Mouse (Mus musculus) hindbrain, embryonic 10.5 days (tissue): ENCODE results near the gene Dmwd. TPM values are rescaled to one million over a fixed set of nuclear protein-coding genes. Genes with fewer than 3 reads are reported as not detected.

ENCODE experiments used
- DNase-seq: peaks from one replicate; pipeline ENCODE4 v3.0.0-alpha.2; 2017; ENCODE audit warnings: low spot score
- H3K27ac ChIP-seq: fragments of 300-500 bp; sonication (generic); 2 replicates; pipeline ENCODE4 v1.5.1; 2016; ENCODE audit warnings: mild to moderate bottlenecking, moderate library complexity
- H3K27me3 ChIP-seq: fragments of 300-500 bp; sonication (generic); 2 replicates; pipeline ENCODE4 v1.6.1; 2016; ENCODE audit warnings: mild to moderate bottlenecking; ENCODE audit not compliant: poor library complexity, insufficient read depth, severe bottlenecking
- H3K36me3 ChIP-seq: fragments of 300-500 bp; sonication (generic); 2 replicates; pipeline ENCODE4 v1.6.1; 2016; ENCODE audit warnings: mild to moderate bottlenecking, moderate library complexity
- H3K4me1 ChIP-seq: fragments of 300-500 bp; sonication (generic); replicated peaks from 2 replicates; pipeline ENCODE4 v1.6.1; 2016; ENCODE audit warnings: mild to moderate bottlenecking
- H3K4me3 ChIP-seq: fragments of 300-500 bp; sonication (generic); 2 replicates; pipeline ENCODE4 v1.5.1; 2016; ENCODE audit warnings: mild to moderate bottlenecking, moderate library complexity
- H3K9me3 ChIP-seq: fragments of 300-500 bp; sonication (generic); 2 replicates; pipeline ENCODE4 v1.6.1; 2016; ENCODE audit warnings: mild to moderate bottlenecking, moderate library complexity
- WGBS: fragments of 180-500 bp; shearing (Covaris S2); methylation state at CpG from one replicate; pipeline ENCODE4 v1.1.7; 2016; 5-methylcytosine and 5-hydroxymethylcytosine counted together
- polyA plus RNA-seq: library from polyadenylated mRNA; unstranded; fragments of >200 nt; fragmentation: Nextera tagmentation; extraction: Ambion mirVana; gene quantifications from 2 replicates; pipeline ENCODE4 v1.2.1, GENCODE M21; 2016

Gene Dmwd
- polyA plus RNA-seq, 1 experiment from 2014 or later = 20.7 TPM

DNA sequence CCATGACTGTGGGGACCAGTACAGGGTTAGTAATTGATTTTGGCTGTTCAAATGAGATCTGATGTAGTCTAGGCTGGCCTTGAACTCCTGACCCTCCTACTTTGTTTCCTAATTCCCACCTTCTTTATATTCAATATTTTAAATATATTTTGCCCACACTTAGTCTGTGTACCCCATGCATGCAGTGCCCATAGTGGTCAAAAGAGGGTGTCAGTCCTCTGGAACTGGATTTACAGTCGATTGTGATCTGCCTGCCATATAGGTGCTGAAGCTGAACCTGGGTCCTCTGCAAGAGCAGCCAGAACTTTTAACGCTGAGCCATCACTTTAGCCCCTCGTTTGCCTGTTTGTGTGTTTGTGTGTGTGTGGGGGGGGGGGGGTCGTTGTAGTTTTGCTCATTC is 54.6 kb downstream of the Dmwd start:
- Histone ChIP-seq H3K27me3 (no peaks in the 10 kb centered on the region), H3K9me3 (no peaks in the 10 kb centered on the region), H3K4me1 (peaks cover 17% of the 10 kb centered on the region), H3K4me3 (peak overlapping the region; percentile 53), H3K36me3 (peaks cover 50% of the 10 kb centered on the region), H3K27ac (peak overlapping the region; percentile 89)
- WGBS = 35% methylated on average over 4 of the region's 4 CpGs
- DNase-seq = no peak

DNA sequence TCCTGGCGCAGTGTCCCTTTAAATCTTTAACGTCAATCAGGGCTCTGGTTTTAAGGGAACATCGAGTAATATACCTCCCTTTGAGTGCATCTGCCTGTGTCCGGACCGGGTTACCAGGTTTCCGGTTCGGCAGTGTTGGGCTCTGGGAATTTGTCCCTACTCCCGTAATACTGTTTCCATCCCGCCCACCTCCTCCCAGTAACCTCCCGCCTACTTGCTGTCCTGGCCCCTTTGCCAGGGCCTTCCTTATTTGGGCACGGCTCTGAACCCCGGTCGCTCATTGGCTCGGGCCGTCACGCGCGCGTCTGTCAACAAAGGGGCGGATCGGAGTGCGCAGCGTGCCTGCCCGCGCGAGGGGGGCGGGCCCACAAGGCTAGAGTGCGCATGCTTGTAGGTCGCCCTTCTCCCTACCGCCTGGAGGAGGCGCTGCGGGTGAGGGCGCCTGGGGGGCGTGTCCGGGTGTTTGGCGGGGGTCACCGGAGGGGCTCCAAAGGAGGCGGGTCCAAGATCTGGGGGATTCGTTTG is 55.4 kb downstream of the Dmwd start:
- Histone ChIP-seq H3K4me1 (peaks cover 17% of the 10 kb centered on the region), H3K27me3 (no peaks in the 10 kb centered on the region), H3K27ac (peak overlapping the region; percentile 89), H3K36me3 (peaks cover 52% of the 10 kb centered on the region), H3K4me3 (peak overlapping the region; percentile 53), H3K9me3 (no peaks in the 10 kb centered on the region; the same call in 1 of the 2 replicates)
- WGBS = under 1% methylated on average over 39 of the region's 39 CpGs
- peak; percentile 99 for DNase-seq

Other genes with a start within 250 kb of the Dmwd start
- 0.26 and 0.31 TPM in 2 replicates for gene Mill2, start 236.3 kb upstream of the Dmwd start, polyA plus RNA-seq
- gene Pglyrp1, start 204.9 kb upstream of the Dmwd start, polyA plus RNA-seq = 1.0 and 1.5 TPM in 2 replicates
- gene Ccdc61, start 165.8 kb upstream of the Dmwd start, polyA plus RNA-seq = 36.8 and 39.2 TPM in 2 replicates
- 3.5 and 7.3 TPM in 2 replicates for gene Nova2, start 150.3 kb upstream of the Dmwd start, polyA plus RNA-seq
- 0.09 TPM in 1 of 2 replicates, not detected in the other for gene Nanos2, start 88.8 kb upstream of the Dmwd start, polyA plus RNA-seq
- gene Mypop, start 85.0 kb upstream of the Dmwd start, polyA plus RNA-seq = 4.1 and 5.0 TPM in 2 replicates
- gene Irf2bp1, start 72.2 kb upstream of the Dmwd start, polyA plus RNA-seq = 23.2 and 31.1 TPM in 2 replicates
- 0.07 TPM in 1 of 2 replicates, not detected in the other for gene Foxa3, start 52.7 kb upstream of the Dmwd start, polyA plus RNA-seq
- 45.9 and 57.2 TPM in 2 replicates for gene Sympk, start 51.9 kb upstream of the Dmwd start, polyA plus RNA-seq
- gene Rsph6a, start 21.5 kb upstream of the Dmwd start, polyA plus RNA-seq = not detected in 2 replicates
- 9.9 and 10.2 TPM in 2 replicates for gene Dmpk, start 7.6 kb downstream of the Dmwd start, polyA plus RNA-seq
- gene Six5, start 18.4 kb downstream of the Dmwd start, polyA plus RNA-seq = 7.4 and 8.4 TPM in 2 replicates
- 1.2 and 1.5 TPM in 2 replicates for gene Gm4969, start 42.1 kb downstream of the Dmwd start, polyA plus RNA-seq
- 17.1 and 19.4 TPM in 2 replicates for gene Fbxo46, start 43.6 kb downstream of the Dmwd start, polyA plus RNA-seq
- gene Qpctl, start 73.1 kb downstream of the Dmwd start, polyA plus RNA-seq = 16.7 and 22.1 TPM in 2 replicates
- 184 TPM in 2 replicates for gene Snrpd2, start 73.5 kb downstream of the Dmwd start, polyA plus RNA-seq
- 0.95 and 1.3 TPM in 2 replicates for gene Gipr, start 89.9 kb downstream of the Dmwd start, polyA plus RNA-seq
- gene Eml2, start 100.2 kb downstream of the Dmwd start, polyA plus RNA-seq = 2.8 and 4.9 TPM in 2 replicates
- 1.8 and 2.9 TPM in 2 replicates for gene Gpr4, start 136.3 kb downstream of the Dmwd start, polyA plus RNA-seq
- 47.8 and 51.1 TPM in 2 replicates for gene Opa3, start 152.1 kb downstream of the Dmwd start, polyA plus RNA-seq
- 58.8 and 62.0 TPM in 2 replicates for gene Vasp, start 195.6 kb downstream of the Dmwd start, polyA plus RNA-seq
- 0.30 and 0.42 TPM in 2 replicates for gene Ppm1n, start 203.8 kb downstream of the Dmwd start, polyA plus RNA-seq
- 37.3 and 67.8 TPM in 2 replicates for gene Rtn2, start 206.4 kb downstream of the Dmwd start, polyA plus RNA-seq
- not detected in 2 replicates for gene Fosb, start 233.8 kb downstream of the Dmwd start, polyA plus RNA-seq